Mouse (Mus musculus) G1E (cell line): ENCODE data around the gene Cyren.

Experiments used
- CTCF ChIP-seq: IDR thresholded peaks from 2 replicates; pipeline ENCODE4 v1.5.1; 2012; ENCODE audit warnings: low read depth, low read length, inconsistent platforms, mixed read lengths
- POLR2AphosphoS5 ChIP-seq: IDR thresholded peaks from 2 replicates; pipeline ENCODE4 v1.6.1; 2012; ENCODE audit warnings: low read depth, low read length, inconsistent platforms; ENCODE audit not compliant: insufficient replicate concordance
- TAL1 ChIP-seq: conservative IDR thresholded peaks from 2 replicates; pipeline ENCODE4 v1.6.1; 2012; ENCODE audit warnings: low read depth, low read length, inconsistent platforms, mixed read lengths

GRCm38 (mm10) chr6:34902578-34902977 lies 24.7 kb upstream of the Cyren start:
- no peak for TF ChIP-seq CTCF
- no peak for TF ChIP-seq TAL1
- TF ChIP-seq POLR2AphosphoS5, result no peak
